Mouse (Mus musculus) brain, embryonic 18.5 days (tissue): Measurements from ENCODE around the gene Cmtm5.

Source experiments
- DNase-seq: peaks from one replicate; pipeline ENCODE4 v3.0.0-alpha.2; 2012; ENCODE audit warnings: low read depth, low spot score

Gene Cmtm5

DNA sequence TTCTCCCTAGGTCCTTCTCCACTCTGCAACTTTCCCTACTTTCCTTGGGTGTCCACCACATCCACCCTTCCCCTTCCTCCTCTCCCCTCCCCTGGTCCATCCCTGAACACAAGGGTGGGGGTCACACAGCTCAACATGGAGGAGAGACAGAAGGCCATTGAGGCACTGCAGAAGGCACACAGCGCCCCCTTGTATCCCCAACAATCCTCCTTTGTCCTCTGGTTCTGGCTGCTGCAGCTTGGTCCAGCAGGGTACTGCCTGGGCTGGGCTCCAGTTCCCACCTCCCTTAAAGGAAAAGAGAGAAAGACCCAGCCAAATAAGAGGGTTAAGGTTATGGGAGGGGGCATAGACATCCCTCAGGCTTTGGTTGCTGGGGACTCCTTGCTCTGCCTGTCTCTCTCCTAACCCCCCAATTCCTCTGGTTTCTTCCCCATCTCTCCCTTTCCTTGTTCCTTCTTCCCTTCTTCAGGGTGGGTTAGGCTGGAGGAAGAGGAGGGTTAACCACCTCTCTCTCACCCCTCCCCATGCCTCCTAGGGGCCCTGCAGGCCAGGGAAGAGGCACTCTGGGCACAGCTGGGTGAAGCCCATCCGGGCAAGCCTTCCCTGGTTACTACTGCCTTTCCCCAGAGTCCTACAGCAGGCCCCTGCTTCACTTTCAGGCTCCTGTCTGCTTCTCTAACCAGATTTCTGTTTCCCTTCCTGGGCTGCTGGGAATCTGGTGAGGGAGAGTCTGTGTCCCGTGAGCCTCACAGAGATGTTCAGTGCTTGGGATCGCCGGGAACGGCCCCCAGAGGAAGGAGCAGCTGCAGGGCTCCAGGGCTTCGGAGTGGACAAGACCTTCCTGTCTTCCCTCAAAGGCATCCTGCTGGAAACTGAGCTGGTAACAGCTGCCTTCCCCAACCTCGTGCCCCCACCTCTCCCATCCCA, at the start of gene Cmtm5:
TSS of gene Cmtm5 (plus strand) at position 358 of the 927 bp plus-strand sequence.
- no peak for DNase-seq

GRCm38 (mm10) chr14:54892200-54892599, 43.9 kb upstream of the Cmtm5 start, which contains the start of gene Pabpn1:
Pabpn1 (plus strand) TSS chr14:54892500.
- no peak for DNase-seq

DNA sequence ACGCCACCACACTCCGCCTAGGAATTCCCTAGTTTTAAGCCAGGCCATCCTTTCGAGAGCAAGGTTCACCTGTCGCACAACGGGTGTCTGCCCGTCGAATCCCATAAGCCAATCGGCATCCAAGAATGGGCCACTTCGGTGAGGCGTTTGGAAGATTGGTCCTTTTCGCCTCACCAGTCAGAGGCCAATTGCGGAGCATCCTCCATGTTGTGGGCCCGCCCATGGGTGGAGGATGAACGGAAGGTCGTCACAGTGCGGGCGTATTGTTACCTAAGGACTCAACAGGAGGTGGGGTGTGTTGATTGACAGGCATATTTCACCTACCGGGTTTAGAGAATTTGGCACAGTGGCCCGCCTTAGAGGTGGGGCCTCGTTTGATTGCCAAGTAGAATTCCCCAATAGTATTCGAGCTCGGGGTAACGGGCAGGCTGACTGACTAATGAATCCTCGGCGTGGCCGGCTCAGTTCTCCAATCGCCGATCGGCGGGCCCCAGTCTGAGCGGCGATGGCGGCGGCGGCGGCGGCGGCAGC, 42.3 kb upstream of the Cmtm5 start:
- DNase-seq, result peak; percentile 100

DNA sequence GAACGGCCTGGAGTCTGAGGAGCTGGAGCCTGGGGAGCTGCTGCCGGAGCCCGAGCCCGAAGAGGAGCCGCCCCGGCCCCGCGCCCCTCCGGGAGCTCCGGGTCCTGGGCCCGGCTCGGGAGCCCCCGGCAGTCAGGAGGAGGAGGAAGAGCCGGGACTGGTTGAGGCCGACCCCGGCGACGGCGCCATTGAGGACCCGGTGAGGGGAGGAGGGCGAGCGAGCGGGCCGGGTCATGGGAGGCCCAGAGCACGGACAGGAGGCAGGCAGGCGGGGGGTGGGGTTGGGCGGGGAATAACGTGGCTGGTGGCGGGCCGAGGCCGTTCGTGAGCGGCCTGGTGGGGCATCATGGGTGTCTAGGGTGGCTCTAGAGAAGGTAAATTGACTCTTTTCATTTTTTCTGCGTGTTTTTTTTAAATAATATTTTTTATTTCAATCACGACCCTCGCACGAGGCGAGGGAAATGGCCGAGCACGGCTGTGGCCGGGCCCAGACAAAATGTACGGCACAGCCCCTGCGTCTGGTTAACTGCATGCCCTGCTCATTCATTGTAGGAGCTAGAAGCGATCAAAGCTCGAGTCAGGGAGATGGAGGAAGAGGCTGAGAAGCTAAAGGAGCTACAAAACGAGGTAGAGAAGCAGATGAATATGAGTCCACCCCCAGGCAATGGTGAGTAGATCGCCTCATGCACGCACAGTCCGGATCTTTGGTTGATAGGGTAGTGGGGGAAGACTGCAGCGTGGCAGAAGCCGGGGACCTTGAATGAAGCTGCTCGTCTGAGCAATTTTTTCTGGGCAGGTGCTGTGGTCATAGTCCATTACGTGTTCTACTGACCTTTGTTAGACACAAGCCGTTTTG, 41.5 kb upstream of the Cmtm5 start:
- no peak for DNase-seq

DNA sequence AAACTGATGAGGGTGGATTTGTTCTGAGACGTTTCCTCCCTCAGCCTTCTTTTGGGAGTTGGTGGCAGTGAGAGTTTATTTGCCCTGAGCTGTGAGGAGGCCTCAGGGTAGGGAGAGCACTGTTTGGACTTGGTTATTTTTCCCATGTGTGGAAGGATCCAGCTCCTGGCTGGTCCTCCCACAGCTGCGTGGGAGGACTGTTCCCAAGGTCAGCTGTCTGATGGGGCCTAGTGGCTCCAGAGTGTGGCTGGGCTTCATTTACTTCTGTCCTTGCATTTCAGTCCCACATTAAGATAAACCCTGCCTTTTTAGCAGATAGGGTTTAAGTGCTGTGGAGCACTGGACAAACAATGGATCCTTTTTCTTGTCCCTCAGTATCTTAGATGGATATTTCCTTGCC, 38.6 kb upstream of the Cmtm5 start:
- DNase-seq, result no peak

- DNase-seq, result no peak
Measured at GRCm38 (mm10) chr14:54900383-54900782, 35.7 kb upstream of the Cmtm5 start.

DNA sequence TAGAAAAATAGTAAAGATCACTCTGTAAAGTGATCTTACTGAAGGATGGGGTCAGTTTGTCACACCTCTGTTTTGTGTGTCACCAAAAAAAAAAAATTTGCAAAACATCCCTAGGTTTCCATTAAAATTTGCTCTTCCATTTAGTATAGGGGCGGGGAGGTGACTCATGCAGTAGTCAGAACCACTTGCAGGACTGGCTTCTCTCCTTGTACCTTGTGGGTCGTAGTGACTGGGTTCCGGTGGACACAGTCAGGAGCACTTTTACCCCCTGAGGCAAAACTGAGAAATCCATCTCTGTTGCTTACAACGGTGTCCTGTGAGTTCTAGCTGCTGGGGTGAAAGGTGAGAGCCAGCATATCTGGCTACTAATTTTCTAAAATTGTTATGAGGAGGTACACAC, 32.4 kb upstream of the Cmtm5 start:
- DNase-seq, result no peak

GRCm38 (mm10) chr14:54908682-54909081, 27.4 kb upstream of the Cmtm5 start:
- DNase-seq, result no peak

- DNase-seq, result no peak
Measured at GRCm38 (mm10) chr14:54912109-54912850, 23.8 kb upstream of the Cmtm5 start.

DNA sequence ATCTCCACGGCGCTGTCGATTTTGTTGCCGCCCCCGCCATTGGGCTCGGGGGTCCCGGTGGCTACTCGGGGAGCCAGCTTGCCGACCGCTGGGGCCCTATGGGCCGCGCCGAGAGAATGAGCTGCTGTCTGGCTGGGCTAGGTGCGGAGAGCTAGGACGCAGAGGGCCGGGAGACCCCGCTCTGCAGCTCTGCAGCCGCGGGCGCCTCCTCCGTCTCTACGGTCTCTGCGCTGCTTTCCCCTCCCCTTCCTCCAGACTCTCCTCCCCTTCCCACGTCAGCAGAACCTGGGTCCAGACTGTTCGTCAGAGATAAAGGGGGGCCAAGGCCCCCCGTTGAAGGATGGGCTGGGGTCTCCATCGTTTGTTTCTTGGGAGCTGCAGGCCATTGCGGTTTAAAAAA, 23.2 kb upstream of the Cmtm5 start, which contains the start of gene Slc22a17:
TSS of gene Slc22a17 (minus strand) at position 247 of the 400 bp plus-strand sequence.
- DNase-seq, result peak; percentile 84

DNA sequence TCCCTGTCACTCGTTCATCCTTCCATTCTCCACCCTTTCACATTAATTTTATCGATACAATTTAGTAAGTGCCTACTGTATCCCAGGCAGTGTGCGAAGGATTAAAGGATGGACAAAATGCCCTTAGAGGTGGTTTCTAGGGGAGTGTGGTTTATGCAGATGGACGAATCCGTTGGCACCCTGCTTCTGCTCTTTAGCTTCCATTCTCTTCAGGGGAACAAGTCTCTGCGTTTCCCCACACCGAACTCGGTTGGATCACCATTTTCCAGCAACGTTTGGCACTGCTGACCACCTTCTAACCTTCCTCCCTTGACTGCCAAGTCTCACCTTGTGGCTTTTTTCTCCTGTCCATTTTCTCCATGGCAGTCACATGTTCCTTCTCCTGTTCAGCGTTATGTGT, 22.7 kb upstream of the Cmtm5 start:
- no peak for DNase-seq

- DNase-seq, result no peak
Measured at GRCm38 (mm10) chr14:54920076-54920685, 15.9 kb upstream of the Cmtm5 start.

DNA sequence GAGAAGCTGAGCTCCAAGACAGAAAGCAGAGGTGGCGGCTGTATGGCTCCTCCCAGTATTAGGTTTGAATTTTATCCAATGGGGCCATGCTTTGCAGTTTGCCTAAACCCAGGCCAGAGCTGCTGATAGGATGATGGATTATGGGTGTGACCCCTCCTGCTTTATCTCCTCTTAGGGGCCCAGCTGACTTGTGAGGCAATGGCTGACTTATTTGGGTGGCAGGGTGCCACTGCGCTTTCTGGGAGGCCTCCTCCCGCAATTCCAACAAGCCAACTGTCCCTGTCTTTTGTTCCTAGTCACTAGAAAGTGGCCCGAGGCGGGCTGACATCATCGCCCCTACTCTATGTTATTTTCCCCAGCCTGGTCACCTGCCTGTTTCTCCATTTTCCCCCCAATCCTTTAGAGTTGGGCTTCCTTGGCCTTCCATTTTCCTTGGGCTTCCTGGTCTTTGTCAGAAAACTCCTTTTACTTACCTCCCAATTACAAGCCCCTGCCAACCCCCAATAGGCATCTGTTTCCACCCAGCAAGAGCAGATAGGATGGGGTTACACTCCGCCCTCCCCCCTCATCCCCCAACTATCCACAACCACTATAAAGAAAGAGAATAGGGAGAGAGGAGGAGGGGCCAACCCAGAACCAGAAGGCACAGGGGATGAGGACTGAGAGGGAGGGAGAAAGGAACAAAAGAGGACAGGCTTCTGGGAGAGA, 11.3 kb upstream of the Cmtm5 start:
- DNase-seq, result no peak

DNA sequence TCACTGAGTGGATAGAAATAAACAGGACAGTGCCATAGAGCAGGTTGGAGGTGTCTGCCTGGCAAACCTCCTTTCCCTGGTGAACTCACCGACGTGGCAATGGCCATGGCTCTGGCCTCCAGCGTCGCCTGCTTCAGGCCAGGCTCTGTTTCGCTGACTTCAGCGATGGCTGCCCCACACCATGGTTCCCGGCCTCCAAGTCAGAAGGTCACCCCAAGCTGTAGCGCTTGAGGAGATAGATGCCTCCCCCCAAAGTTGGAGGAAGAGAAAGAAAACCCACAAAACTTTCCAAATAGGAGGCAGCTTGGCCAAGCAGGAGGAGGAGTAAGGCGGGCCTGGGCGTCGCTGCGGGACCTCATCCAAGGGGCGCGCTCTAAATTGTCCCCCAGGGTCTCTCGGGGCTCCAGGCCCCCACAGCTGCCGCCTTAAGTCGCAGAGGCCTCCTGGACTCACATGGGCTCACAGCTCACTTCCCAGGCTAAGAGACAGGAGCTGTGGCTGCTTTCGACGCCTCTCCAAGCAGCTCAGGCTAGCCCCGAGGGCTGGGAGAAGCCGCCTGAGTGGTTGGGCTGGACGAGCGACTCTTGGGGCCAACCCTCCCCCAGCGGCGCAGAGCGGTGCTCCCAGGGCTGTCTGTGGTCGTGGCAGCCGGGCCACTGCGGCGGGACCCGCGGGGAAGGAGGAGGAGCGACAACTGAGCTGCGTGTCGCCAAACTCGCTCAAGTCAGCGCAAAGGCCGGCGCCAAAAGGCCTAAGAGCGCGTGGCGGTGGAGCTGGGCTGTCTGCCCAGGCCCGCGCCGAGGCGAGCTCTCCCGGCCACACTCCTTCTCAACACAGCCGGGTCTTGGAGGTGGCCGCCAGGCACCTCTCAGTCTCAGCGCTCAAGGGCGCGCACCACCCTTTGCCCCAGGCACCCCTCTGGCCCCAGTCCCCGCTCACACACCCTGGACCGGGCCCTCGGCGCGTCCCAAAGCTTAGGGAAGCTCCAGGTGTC, 10.4 kb upstream of the Cmtm5 start, which contains the start of gene Efs:
TSS of gene Efs (minus strand) at position 778 of the 994 bp plus-strand sequence.
- no peak for DNase-seq

DNA sequence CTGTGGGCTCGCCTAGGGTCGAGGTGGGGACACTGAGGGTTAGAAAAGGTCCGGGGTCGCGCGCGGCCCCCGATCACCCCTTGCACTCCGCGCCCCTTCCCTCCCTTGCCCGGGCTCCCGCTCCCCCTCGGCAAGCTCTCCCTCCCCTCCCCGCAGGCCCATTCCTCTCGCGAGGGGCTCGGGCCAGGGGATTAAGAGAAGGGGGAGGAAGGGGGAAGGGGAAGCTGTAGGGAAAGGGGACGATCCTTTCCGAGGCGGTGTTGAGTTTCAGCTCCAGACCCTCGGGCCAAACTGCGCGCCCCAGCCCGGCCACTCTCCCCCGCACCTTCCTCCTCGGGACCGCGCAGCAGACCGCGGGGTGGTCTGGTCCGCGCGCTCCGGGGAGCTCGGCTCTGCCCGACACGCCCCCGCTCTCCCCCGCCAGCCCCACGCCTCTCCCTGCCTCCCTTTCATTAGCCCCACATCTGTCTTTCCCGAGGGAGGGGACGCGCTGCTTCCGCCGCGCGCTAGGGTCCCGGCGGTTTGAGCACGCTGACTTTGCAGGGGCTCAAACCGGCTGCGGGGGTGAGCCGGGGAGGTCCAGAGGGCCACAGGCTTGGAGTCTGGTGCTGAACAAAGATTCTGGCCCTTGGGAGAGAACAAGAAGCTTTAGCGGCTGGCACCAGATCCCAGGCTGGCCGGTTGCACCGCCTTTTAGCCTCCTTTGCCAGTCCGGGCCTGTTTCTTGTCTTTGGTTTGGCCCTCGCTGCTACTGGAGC, 9.5 kb upstream of the Cmtm5 start:
- DNase-seq, result no peak

- no peak for DNase-seq
Measured at GRCm38 (mm10) chr14:54927296-54927695, 8.8 kb upstream of the Cmtm5 start.

GRCm38 (mm10) chr14:54929801-54930200, 6.3 kb upstream of the Cmtm5 start:
- no peak for DNase-seq

DNA sequence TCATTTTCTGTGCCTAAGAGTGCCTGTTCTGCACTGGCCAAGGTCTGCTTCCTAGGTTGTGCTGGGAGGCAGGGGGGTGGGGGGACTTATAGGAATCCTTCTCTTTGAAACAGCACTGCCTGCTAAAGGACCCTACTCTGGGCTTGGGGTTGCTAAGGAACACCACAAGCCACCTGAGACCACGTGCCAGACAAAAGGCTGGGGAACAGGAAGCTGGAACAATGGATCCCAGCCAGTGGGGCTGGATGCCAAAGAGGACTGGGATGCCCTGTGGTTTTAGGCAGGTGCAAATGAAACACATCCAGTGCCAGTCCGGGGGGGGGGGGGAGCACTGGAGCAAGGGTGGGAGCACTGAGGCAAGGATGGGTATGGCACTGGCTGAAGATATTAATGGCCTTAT, 5.6 kb upstream of the Cmtm5 start:
- DNase-seq, result no peak
